Mouse (Mus musculus) hindbrain, embryonic 11.5 days (tissue): ENCODE data around the gene Pim1. TPM values are rescaled to one million over a fixed set of nuclear protein-coding genes. Genes with fewer than 3 reads are reported as not detected.
"Not testable (repeated sequence)": the region's sequence is repeated elsewhere in the genome, so short reads cannot be mapped to it uniquely, and the experiment has no call there.

Experiments used
- ATAC-seq: fragments of 200-750 bp; cut with Nextera tagmentation; 2 replicates; pipeline ENCODE4 v1.8.0; 2017; ENCODE audit warnings: mild to moderate bottlenecking, moderate TSS enrichment, moderate library complexity; ENCODE audit not compliant: low FRiP score
- DNase-seq: peaks from one replicate; pipeline ENCODE4 v3.0.0-alpha.2; 2015; ENCODE audit warnings: low spot score
- H3K27ac ChIP-seq: fragments of 300-500 bp; sonication (generic); 2 replicates; pipeline ENCODE4 v1.5.1; 2014; ENCODE audit warnings: mild to moderate bottlenecking, low read depth, low read length
- H3K27me3 ChIP-seq: fragments of 300-500 bp; sonication (generic); 2 replicates; pipeline ENCODE4 v1.6.1; 2014; ENCODE audit warnings: mild to moderate bottlenecking, low read length, moderate library complexity, mixed read lengths; ENCODE audit not compliant: control insufficient read depth, insufficient read depth
- H3K36me3 ChIP-seq: fragments of 300-500 bp; sonication (generic); 2 replicates; pipeline ENCODE4 v1.6.1; 2014; ENCODE audit warnings: mild to moderate bottlenecking, low read length, moderate library complexity, mixed read lengths; ENCODE audit not compliant: control insufficient read depth, insufficient read depth
- H3K4me1 ChIP-seq: fragments of 300-500 bp; sonication (generic); replicated peaks from 2 replicates; pipeline ENCODE4 v1.6.1; 2014; ENCODE audit warnings: low read length, mixed read lengths; ENCODE audit not compliant: control insufficient read depth, insufficient read depth
- H3K4me2 ChIP-seq: fragments of 300-500 bp; sonication (generic); replicated peaks from 2 replicates; pipeline ENCODE4 v1.6.1; 2014; ENCODE audit warnings: mild to moderate bottlenecking, low read depth, low read length
- H3K4me3 ChIP-seq: fragments of 300-500 bp; sonication (generic); 2 replicates; pipeline ENCODE4 v1.5.1; 2014; ENCODE audit warnings: low read depth, low read length
- H3K9ac ChIP-seq: fragments of 300-500 bp; sonication (generic); 2 replicates; pipeline ENCODE4 v1.6.1; 2014; ENCODE audit warnings: low read depth, low read length
- H3K9me3 ChIP-seq: fragments of 300-500 bp; sonication (generic); 2 replicates; pipeline ENCODE4 v1.6.1; 2016; ENCODE audit warnings: low read length; ENCODE audit not compliant: control insufficient read depth
- WGBS: fragments of 180-500 bp; shearing (Covaris S2); extraction: QIAGEN DNeasy Blood & Tissue Kit; methylation state at CpG from one replicate; pipeline ENCODE4 v1.1.7; 2014; 5-methylcytosine and 5-hydroxymethylcytosine counted together
- polyA plus RNA-seq: library from polyadenylated mRNA; unstranded; fragments of >200 nt; fragmentation: Nextera tagmentation; extraction: Ambion mirVana; gene quantifications from 2 replicates; pipeline ENCODE4 v1.2.1, GENCODE M21; 2014

Gene Pim1
- polyA plus RNA-seq, 1 experiment from 2014 or later: 16.8 TPM

DNA sequence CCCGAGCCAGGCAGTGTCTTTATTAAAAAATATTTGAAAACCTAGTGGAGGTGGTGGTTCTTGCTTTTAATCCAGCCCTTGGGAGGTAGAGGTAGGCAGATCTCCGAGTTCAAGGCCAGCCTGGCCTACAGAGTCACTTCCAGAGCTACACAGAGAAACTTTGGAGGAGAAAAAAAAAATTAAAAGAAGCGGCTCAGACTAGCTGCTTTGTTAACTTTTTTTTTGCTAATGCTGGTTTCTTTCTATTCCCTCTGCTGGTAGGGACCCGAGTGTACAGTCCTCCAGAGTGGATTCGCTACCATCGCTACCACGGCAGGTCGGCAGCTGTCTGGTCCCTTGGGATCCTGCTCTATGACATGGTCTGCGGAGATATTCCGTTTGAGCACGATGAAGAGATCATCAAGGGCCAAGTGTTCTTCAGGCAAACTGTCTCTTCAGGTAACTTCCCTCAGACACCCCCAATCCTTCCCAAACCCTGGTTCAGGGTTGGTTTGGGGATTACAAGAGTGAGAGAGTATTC is 3.0 kb downstream of the Pim1 start:
- no peaks in the 10 kb centered on the region for H3K9me3 ChIP-seq
- H3K4me2 ChIP-seq: peak overlapping the region; percentile 89; the same call in 1 of the 2 replicates
- peak overlapping the region; percentile 94 for H3K4me3 ChIP-seq
- 0 out of 2 replicates have a peak, but pooled peaks cover 2% of the 10 kb centered on the region for H3K4me1 ChIP-seq
- 78% methylated on average over 11 of the region's 11 CpGs for WGBS
- ATAC-seq (no peak), DNase-seq (no peak)
- no peaks in the 10 kb centered on the region for H3K27me3 ChIP-seq
- no peak overlapping the region for H3K27ac ChIP-seq
- H3K36me3 ChIP-seq: peaks cover 5% of the 10 kb centered on the region; the same call in 1 of the 2 replicates
- H3K9ac ChIP-seq: no peak overlapping the region

DNA sequence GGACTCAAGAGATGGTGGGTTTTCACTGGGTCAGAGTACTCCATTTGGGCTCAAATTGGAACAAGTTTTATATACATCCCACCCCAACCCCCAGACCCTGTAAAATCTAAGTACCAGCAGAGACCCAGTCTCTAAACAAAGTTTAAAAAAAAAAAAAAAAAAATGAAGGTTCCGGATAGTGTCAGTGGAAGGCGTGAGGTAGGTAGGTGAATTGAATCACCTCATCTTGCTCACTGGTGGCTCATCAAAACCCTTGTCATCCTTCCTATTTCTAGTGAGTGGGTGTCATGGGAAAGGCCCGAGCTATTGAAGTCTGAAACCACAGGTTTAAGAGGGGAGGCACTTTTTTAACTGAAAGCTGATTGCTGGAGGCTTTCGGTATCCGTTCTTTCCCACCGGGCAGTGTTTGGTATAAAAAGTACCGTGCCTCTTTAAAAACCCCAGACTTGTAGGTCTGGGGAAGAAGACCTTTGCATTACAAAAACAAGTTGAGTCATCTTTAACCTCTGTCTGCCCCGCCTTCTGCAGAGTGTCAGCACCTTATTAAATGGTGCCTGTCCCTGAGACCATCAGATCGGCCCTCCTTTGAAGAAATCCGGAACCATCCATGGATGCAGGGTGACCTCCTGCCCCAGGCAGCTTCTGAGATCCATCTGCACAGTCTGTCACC is 3.6 kb downstream of the Pim1 start:
- WGBS: 55% methylated on average over 10 of the region's 10 CpGs
- H3K27ac ChIP-seq: no peak overlapping the region

DNA sequence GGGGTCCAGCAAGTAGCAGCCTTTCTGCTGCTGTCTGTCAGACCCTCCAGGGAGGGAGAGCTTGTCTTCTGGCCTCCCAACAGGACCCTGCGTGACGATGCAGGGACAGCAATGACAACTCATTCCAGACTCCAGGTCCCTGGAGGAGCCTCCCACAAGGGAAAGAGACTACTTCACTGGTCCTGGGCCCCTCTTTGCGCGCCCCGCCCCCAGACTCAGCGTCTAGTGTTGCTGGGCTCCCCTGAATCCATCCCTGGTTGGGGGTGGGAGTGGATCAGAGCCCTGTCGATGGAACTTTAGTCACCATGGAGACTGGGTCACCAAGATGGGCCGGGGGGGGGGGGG is 4.2 kb downstream of the Pim1 start:
- H3K27ac ChIP-seq: no peak overlapping the region
- peaks cover 5% of the 10 kb centered on the region; the same call in 1 of the 2 replicates for H3K36me3 ChIP-seq
- no peaks in the 10 kb centered on the region for H3K27me3 ChIP-seq
- no peak overlapping the region for H3K9ac ChIP-seq
- 47% methylated on average over 7 of the region's 8 CpGs for WGBS
- no peak for DNase-seq
- H3K9me3 ChIP-seq: no peaks in the 10 kb centered on the region
- no peak overlapping the region for H3K4me2 ChIP-seq
- 0 out of 2 replicates have a peak, but pooled peaks cover 2% of the 10 kb centered on the region for H3K4me1 ChIP-seq
- ATAC-seq: no peak
- no peak overlapping the region for H3K4me3 ChIP-seq

More for the DNA sequence above, 3.6 kb downstream of the Pim1 start:
- no peak for DNase-seq
- no peak for ATAC-seq
- Histone ChIP-seq H3K9me3 (no peaks in the 10 kb centered on the region), H3K4me2 (no peak overlapping the region), H3K4me3 (no peak overlapping the region), H3K36me3 (peaks cover 5% of the 10 kb centered on the region; the same call in 1 of the 2 replicates), H3K9ac (no peak overlapping the region), H3K27me3 (no peaks in the 10 kb centered on the region), H3K4me1 (0 out of 2 replicates have a peak, but pooled peaks cover 2% of the 10 kb centered on the region)

DNA sequence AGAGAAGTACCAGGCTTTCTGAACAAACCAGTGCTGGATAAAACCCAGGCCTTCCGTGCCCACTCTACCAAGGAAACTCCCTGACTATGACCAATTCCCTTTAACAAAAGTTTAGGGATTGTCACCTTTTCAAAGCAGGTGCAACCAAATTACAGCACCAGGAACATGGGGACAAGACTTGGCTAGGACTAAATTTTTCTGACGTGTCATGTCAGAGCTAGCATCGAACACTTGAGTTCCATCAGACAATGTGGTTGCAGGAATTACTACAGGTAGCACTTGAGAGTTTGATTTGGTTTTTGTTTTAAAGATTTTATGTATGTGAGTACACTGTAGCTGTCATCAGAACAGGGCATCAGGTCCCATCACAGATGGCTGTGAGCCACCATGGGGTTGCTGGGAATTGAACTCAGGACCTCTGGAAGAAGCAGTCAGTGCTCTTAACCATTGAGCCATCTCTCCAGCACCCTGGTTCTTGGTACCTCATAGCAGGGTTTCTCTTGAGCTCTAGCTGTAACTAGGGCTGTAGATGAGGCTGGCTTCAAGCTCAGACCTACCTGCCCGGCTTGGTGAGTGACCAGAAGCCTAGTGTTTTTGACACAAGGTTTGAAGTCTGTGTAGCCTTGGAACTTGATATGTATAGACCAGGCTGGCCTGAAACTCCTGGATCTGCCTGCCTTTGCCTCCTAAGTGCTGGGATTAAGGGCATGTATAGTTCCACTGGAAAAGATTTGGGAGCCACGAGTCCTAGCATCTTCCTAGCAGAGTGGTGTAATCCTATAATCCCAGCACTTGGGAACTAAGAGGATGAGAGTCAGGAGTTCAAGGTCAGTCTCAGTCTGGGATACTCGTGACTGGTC is 5.9 kb downstream of the Pim1 start:
- DNase-seq: no peak
- H3K9ac ChIP-seq: no peak overlapping the region
- no peak overlapping the region for H3K27ac ChIP-seq
- no peaks in the 10 kb centered on the region for H3K9me3 ChIP-seq
- WGBS: 84% methylated on average over 6 of the region's 6 CpGs
- peaks cover 5% of the 10 kb centered on the region; the same call in 1 of the 2 replicates for H3K36me3 ChIP-seq
- no peak overlapping the region for H3K4me3 ChIP-seq
- ATAC-seq: no peak
- H3K4me1 ChIP-seq: 0 out of 2 replicates have a peak, but pooled peaks cover 2% of the 10 kb centered on the region
- H3K27me3 ChIP-seq: no peaks in the 10 kb centered on the region
- H3K4me2 ChIP-seq: no peak overlapping the region

DNA sequence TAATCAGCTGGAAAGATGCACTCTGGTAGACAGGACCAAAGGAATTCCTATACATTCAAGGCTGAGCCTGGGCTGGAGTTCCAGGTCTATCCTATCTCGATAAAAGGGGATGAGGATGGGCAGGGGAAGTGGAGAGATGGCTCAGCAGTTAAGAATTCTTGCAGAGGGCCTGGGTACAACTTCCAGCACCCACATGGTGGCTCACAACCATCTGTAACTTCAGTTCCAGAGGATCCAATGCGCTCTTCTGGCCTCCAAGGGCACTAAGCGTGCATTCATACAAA is 6.5 kb downstream of the Pim1 start:
- DNase-seq (no peak), ATAC-seq (no peak)
- H3K27me3 ChIP-seq: no peaks in the 10 kb centered on the region
- no peak overlapping the region for H3K4me2 ChIP-seq
- no peak overlapping the region for H3K27ac ChIP-seq
- no peak overlapping the region for H3K4me3 ChIP-seq
- no peaks in the 10 kb centered on the region for H3K9me3 ChIP-seq
- no peak overlapping the region for H3K9ac ChIP-seq
- H3K36me3 ChIP-seq: peaks cover 5% of the 10 kb centered on the region; the same call in 1 of the 2 replicates
- whole genome bisulfite sequencing: 94% methylated on average over 3 of the region's 3 CpGs
- H3K4me1 ChIP-seq: 0 out of 2 replicates have a peak, but pooled peaks cover 2% of the 10 kb centered on the region

DNA sequence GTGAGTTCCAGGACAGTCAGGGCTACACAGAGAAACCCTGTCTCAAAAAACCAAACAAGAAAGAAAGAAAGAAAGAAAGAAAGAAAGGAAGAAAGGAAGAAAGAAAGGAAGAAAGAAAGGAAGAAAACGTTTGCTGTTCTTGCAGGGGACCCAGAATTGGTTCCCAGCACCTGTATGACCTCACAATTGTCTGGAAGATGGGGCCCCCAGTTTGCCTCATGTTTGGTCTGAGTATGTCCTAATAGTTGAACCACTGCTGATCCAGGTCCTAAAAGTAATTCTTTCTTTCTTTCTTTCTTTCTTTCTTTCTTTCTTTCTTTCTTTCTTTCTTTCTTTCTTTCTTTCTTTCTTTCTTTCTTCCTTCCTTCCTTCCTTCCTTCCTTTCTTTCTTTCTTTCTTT is 6.9 kb downstream of the Pim1 start:
- not testable (repeated sequence) for H3K4me2 ChIP-seq, H3K4me1 ChIP-seq, H3K27ac ChIP-seq, H3K9ac ChIP-seq, H3K4me3 ChIP-seq, H3K9me3 ChIP-seq, H3K27me3 ChIP-seq, H3K36me3 ChIP-seq, ATAC-seq, DNase-seq
- 64% methylated on average over 1 of the region's 1 CpGs for WGBS

DNA sequence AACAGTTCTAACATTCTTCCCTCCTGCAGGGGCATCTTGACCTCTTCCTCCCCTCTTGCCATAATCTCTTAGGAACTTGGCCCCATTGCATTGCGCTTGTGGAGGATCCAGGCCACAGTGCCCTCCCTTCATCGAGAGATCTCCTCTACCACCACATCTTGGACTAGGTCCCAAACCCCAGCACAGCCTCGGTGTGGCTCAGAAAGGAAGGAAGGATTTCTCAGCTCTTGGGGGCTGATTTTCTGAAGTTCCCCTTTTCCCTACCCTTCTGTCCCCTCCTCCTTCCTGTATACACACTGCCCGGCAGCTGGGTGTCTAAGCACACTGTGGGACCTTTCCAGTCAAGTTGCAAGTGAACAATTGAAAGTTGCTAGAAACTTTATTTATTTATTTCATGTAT is 7.5 kb downstream of the Pim1 start:
- Histone ChIP-seq H3K9ac (no peak overlapping the region), H3K4me2 (no peak overlapping the region), H3K27ac (no peak overlapping the region), H3K4me1 (0 out of 2 replicates have a peak, but pooled peaks cover under 1% of the 10 kb centered on the region), H3K27me3 (no peaks in the 10 kb centered on the region), H3K9me3 (no peaks in the 10 kb centered on the region), H3K36me3 (peaks cover 5% of the 10 kb centered on the region; the same call in 1 of the 2 replicates), H3K4me3 (no peak overlapping the region)
- DNase-seq (no peak), ATAC-seq (no peak)
- 64% methylated on average over 4 of the region's 4 CpGs for WGBS

DNA sequence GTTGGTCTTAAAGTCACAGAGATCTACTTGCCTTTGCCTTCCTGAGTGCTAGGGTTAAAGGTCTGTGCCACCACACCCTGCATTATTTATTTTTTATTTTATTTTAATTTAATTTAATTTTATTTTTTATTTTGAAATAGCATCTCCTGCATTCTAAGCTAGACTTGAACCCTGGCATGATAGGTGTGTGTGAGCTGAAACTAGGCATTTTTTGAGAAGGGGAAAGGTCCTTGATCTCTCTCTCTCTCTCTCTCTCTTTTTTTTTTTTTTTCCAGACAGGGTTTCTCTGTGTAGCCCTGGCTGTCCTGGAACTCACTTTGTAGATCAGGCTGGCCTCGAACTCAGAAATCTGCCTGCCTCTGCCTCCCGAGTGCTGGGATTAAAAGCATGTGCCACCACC is 8.4 kb downstream of the Pim1 start:
- 96% methylated on average over 2 of the region's 2 CpGs for WGBS
- not testable (repeated sequence) for H3K27me3 ChIP-seq, H3K9me3 ChIP-seq, DNase-seq, H3K27ac ChIP-seq, H3K4me1 ChIP-seq, ATAC-seq, H3K4me3 ChIP-seq, H3K4me2 ChIP-seq, H3K36me3 ChIP-seq, H3K9ac ChIP-seq
